Mouse (Mus musculus) fat pad, adult 2 months (tissue): ENCODE data around the gene Gm8879.
"Not testable (repeated sequence)": the region's sequence is repeated elsewhere in the genome, so short reads cannot be mapped to it uniquely, and the experiment has no call there.

Experiments used
- DNase-seq: peaks from one replicate; pipeline ENCODE4 v3.0.0-alpha.2; 2011; ENCODE audit warnings: low read depth, low spot score; ENCODE audit errors: extremely low read depth

The Gm8879 gene

DNA sequence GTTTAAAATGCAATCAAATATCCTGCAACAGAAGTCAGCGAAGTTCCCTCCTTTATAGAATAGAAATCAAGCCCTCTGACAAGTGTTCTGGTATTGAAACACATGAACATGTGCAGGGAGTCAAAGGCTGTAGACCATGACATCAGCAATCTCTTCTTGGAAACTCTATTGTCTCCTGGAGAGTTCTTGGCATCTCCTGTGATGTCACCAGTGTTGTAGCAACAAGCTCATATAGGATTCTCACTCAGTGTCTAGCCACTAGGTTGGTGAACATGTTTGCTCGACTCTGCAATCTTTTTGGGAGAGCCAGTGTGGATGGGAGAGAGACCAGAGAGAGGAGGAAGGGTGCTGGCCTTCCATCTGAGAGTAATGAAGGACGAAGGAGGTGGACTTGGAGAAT lies at the start of gene Gm8879:
Gene Gm8879 (plus strand): TSS at position 301 of the 400 bp plus-strand sequence.
- not testable (repeated sequence) for DNase-seq

DNA sequence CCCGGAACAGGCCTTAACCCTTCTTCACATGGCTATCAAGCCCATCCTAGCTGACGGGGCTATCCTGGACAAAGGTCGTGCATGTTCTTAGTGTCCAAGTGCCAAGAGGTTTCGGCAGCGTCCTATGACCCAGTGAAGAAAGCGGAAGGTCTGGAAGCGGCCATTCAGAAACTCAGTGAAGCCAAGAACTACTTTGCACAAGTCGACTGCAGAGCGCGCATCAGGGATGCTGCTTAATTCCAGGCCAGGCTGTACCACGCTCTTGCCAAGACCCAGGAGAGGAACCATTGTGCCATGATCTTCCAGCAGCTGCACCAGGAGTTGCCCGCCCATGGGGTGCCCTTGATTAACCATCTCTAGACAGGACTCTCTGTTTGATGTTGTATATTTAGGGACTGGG lies 10.6 kb downstream of the Gm8879 start:
- DNase-seq = not testable (repeated sequence)
